Mouse (Mus musculus): ENCODE measurements around the gene Ninl. TPM values are rescaled to one million over a fixed set of nuclear protein-coding genes. Genes with fewer than 3 reads are reported as not detected.

The Ninl gene
- polyA plus RNA-seq (2017; shearing (Covaris generic)) = 0.70 TPM

GRCm38 (mm10) chr2:151039232-151039695 lies at the start of gene Ninl, which contains the start of gene Nanp:
TSS of gene Ninl (minus strand) at chr2:151039382.
TSS of gene Nanp (minus strand) at chr2:151039398.

GRCm38 (mm10) chr2:150904936-150905450 lies 134.2 kb downstream of the Ninl start, which contains the start of gene Gins1:
TSS of gene Gins1 (plus strand) at chr2:150905400.

GRCm38 (mm10) chr2:150904272-150904935 lies 134.8 kb downstream of the Ninl start, which contains the start of gene Abhd12:
TSS of gene Abhd12 (minus strand) at chr2:150904741.

Other genes with a start within 250 kb of the Ninl start
- gene Abhd12, start 134.6 kb downstream of the Ninl start, polyA plus RNA-seq (2017; shearing (Covaris generic)) = 15.3 TPM
- gene Gins1, start 134.0 kb downstream of the Ninl start, polyA plus RNA-seq (2017; shearing (Covaris generic)) = 5.6 TPM
- 35.0 TPM for gene Nanp, start within 50 bp of the Ninl start, polyA plus RNA-seq (2017; shearing (Covaris generic))
- not detected for gene Gm14151, start 53.0 kb upstream of the Ninl start, polyA plus RNA-seq (2017; shearing (Covaris generic))
- not detected for gene Gm14147, start 58.9 kb upstream of the Ninl start, polyA plus RNA-seq (2017; shearing (Covaris generic))